In the genomic region with DNA sequence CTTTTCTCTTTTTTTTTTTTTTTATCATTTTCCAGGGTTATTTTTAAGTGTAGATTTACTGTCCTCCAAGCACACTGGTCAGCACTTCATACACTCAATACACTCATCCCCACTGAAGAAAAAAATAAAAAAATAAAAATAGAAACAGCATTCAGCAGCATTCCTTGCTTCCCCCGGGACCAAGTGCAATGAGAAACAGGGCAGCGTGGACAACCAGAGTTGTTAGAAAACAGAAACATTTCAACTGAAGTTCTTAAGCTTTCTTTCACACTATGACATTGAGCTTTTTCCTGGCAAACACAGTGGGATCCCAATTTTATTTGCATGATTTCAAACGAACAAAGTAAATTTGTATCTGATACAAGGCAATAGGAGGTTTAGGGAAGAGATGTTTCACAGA, we compare ENCODE assay signal across 18 mouse cellular contexts.
DNase-seq lines count a peak whose midpoint lies in the region.
"Had no signal": no experiment of that assay in that cellular context is flagged by ENCODE, and none has a peak within 500 bp of the region (broad histone marks: within the 10 kb centered on the region; RNA-seq: fewer than 3 reads in every experiment).

No protein-coding gene starts in this region.

- peak; percentile 20 to 35 for DNase-seq in heart, postnatal 10 days
- DNase-seq in heart, adult 9 months (ENCODE audit: low spot score in 2 of 2): no peak
- DNase-seq in kidney, postnatal 14 days: peak; percentile 23
- no peak for DNase-seq in kidney, adult 9 months
- DNase-seq in Muller cell, postnatal 12 days (ENCODE audit: inconsistent ontology term): peak; percentile 25
- DNase-seq in brain, adult 2 months (ENCODE audit: low read depth, low spot score): peak; percentile 16
- no peak for DNase-seq in urinary bladder, adult 2 months (ENCODE audit: low spot score)
- DNase-seq: adrenal gland, adult 2 months; adrenal gland, postnatal 36 days; B cell, adult 2 months; cerebellum, adult 2 months; cerebellum, postnatal 14 days; gastrocnemius, postnatal 25 days; heart, adult 11 months; liver, embryonic 13.5 days; lung, adult 18-20 months; lung, postnatal 4 days; right cerebral cortex, postnatal 25 days had no signal

- intact Hi-C loops in heart, postnatal 10 days (cut with DNase I): no loop called here

Comparison
In these comparisons a context has a peak if more than half of its experiments do, and no peak if none do; other contexts are left out.
1. DNase-seq: peak in heart, postnatal 10 days (2 of 2), kidney, postnatal 14 days (single experiment), Muller cell, postnatal 12 days (single experiment) and brain, adult 2 months (single experiment); none in heart, adult 9 months (0 of 2), kidney, adult 9 months (single experiment) and urinary bladder, adult 2 months (single experiment).